Mouse (Mus musculus) embryonic fibroblast, embryonic 13.5 days (primary cell): ENCODE data around the gene P4ha2. TPM values are rescaled to one million over a fixed set of nuclear protein-coding genes. Genes with fewer than 3 reads are reported as not detected.

Experiments used
- H3K27ac ChIP-seq: 2 replicates; pipeline ENCODE4 v1.5.1; 2012; ENCODE audit warnings: low read length, control low read depth, inconsistent platforms; ENCODE audit not compliant: insufficient read depth
- H3K4me1 ChIP-seq: 2 replicates; pipeline ENCODE4 v1.6.1; 2011; ENCODE audit warnings: low read length; ENCODE audit not compliant: control insufficient read depth, insufficient read depth
- H3K4me3 ChIP-seq: 2 replicates; pipeline ENCODE4 v1.5.1; 2011; ENCODE audit warnings: mild to moderate bottlenecking, control low read depth, low read length; ENCODE audit not compliant: insufficient read depth
- CTCF ChIP-seq: IDR thresholded peaks from 2 replicates; pipeline ENCODE4 v1.5.1; 2011; ENCODE audit warnings: mild to moderate bottlenecking, control low read depth, low read length, moderate library complexity, borderline replicate concordance; ENCODE audit not compliant: insufficient read depth
- POLR2A ChIP-seq: IDR thresholded peaks from 2 replicates; pipeline ENCODE4 v1.6.1; 2011; ENCODE audit warnings: low read depth, mild to moderate bottlenecking, control low read depth, low read length, moderate library complexity
- polyA plus RNA-seq: library from polyadenylated mRNA; stranded (reverse); fragments of >200 nt; gene quantifications from 2 replicates; pipeline ENCODE4 v1.2.4, GENCODE M21; 2011; ENCODE audit warnings: low read depth; ENCODE audit not compliant: missing spikeins, insufficient read length

P4ha2 gene
- polyA plus RNA-seq, 1 experiment = 76.7 TPM

DNA sequence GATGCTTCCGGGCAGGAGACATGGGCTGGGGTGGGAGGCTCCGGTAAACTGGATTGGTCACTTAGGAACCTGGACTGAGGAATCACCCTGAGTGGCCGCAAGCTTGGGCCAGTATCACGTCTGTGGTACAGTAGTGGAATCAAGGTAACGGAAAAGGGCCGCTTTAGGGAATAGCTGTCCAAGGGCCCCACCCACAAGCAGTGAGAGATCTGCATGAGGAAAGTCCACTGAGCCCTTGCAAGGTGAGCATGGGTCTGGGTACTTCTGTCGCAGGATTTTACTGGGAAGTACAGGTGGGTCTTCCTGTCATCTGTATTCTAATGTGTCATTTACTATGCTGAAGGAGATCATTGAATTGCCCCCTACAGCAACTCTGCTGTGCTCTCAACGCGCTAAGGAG, 1.8 kb downstream of the P4ha2 start:
- TF ChIP-seq POLR2A = no peak
- no peak for TF ChIP-seq CTCF
- H3K27ac ChIP-seq = no peak overlapping the region
- 0 out of 2 replicates have a peak, but pooled peaks cover 2% of the 10 kb centered on the region for H3K4me1 ChIP-seq
- H3K4me3 ChIP-seq = peak overlapping the region; percentile 60

DNA sequence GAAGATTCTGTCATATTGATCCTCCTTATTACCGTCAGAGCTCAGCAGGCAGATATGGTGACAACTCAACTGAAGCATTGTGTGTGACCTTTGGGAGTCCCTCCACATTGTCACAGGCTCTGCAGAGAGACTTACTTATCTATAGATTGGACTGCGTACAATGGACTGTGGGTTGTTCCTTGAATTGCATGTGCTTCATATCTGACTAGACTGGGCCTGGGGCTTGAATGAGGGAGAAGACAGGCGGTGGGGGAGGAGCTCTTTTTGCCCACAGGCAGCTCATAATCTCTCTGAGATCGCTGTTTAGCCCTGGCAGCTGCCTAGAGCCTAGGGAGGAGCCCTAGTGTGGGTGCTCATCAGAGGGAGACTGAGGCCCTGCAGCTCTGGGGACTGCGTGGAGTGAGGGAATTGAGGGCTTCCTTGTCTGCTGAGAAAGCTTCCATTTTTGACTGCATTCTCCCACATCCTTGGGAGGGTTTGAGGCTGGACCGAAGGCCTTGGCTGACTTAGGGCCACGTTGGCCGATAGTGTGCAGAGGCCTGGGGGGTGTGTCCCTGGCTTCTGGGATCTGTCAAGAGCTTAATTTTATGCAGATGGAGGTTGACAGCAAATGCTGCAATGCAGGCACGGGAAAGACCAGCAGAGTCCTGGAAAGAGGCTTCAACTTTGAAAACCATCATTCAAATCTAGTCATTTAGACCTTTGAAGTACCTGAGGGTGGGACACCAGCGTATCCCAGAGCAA, 3.0 kb downstream of the P4ha2 start:
- H3K4me1 ChIP-seq = 0 out of 2 replicates have a peak, but pooled peaks cover 2% of the 10 kb centered on the region
- no peak for TF ChIP-seq POLR2A
- TF ChIP-seq CTCF = no peak
- no peak overlapping the region for H3K4me3 ChIP-seq
- no peak overlapping the region for H3K27ac ChIP-seq

DNA sequence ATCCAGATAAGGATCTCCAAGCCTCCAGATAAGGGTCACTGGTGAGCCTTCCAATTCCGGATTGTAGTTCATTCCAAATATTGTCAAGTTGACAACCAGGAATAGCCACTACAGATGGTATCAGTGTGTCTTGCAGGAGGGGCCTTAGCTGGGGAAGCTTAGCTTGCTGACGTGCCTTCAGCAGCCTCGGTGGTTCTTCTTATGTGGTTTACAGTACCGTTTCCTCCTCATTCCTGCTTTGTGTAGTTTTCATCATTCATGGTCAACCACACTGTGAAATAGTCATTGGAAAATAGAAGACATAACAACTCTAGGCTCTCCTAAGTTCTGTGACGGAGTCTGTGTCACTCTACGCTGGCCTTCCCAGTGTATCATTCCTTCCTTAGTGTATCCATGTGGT, 5.1 kb downstream of the P4ha2 start:
- no peak for TF ChIP-seq CTCF
- TF ChIP-seq POLR2A = no peak
- H3K27ac ChIP-seq = no peak overlapping the region
- no peak overlapping the region for H3K4me3 ChIP-seq
- H3K4me1 ChIP-seq = 0 out of 2 replicates have a peak, but pooled peaks cover 5% of the 10 kb centered on the region

DNA sequence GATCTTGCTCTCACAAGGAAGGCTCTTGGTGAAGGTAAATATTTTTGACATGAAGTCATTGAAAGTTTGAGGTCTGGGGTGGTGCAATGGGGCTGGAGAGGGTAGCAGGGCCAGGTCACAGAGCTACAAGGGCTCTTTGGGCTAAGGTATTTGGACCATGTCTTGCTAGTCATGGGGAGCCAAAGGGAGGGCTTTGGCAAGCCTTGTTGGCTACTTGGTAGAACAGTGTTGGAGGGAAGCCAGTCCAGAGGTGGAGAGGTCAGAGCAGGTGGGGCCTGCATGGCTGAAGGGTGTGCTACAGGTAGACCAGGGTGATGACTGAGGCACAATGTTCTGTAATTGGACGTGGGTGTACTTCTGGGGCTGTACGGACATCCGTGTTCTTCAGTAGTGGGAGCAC, 6.8 kb downstream of the P4ha2 start:
- Histone ChIP-seq H3K4me1 (0 out of 2 replicates have a peak, but pooled peaks cover 5% of the 10 kb centered on the region), H3K27ac (no peak overlapping the region), H3K4me3 (no peak overlapping the region)
- TF ChIP-seq POLR2A (no peak), CTCF (no peak)

DNA sequence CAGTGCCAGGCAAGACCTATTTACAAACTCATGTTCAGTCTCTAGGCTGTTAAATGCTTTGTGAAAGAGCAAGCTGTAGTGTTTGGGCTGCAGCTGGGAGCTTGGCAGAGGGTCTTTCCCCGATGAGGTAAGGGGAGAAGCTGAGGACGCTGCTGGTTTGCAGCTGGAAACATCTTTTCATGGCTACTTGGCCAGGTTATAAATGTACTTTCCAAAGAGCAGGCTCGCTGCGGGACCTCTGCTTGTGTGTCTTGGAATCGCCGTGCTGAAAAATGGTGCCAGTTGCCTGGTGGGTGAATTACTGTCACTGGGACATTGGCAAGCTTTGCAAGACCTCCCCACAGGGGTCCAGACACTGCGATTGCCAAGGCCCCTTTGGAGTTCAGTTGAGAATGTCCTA, 7.3 kb downstream of the P4ha2 start:
- TF ChIP-seq CTCF = no peak
- no peak for TF ChIP-seq POLR2A
- Histone ChIP-seq H3K4me3 (no peak overlapping the region), H3K27ac (no peak overlapping the region), H3K4me1 (0 out of 2 replicates have a peak, but pooled peaks cover 4% of the 10 kb centered on the region)

DNA sequence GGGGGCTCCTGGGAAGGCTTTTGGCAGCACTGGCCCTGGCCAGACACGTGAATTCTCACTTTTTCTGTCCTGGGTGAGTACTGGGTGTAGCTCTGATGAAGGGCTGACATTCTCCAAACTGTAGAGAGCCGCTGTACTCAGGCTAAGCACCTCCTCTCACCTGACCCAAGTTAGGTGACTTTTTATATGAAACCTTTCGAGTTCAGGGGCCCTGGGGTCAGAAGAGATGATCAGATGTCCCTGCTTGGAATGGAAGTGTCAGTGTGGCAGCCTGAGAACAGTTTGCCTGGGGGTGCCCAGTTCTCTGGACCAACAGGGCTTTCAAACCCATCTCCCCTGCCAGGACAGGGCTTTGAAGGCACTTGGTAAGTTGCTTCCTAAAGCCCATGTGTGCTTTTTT, 8.2 kb downstream of the P4ha2 start:
- TF ChIP-seq POLR2A (no peak), CTCF (no peak)
- H3K4me3 ChIP-seq = no peak overlapping the region
- H3K27ac ChIP-seq = no peak overlapping the region
- H3K4me1 ChIP-seq = peaks cover 6% of the 10 kb centered on the region; the same call in 1 of the 2 replicates

DNA sequence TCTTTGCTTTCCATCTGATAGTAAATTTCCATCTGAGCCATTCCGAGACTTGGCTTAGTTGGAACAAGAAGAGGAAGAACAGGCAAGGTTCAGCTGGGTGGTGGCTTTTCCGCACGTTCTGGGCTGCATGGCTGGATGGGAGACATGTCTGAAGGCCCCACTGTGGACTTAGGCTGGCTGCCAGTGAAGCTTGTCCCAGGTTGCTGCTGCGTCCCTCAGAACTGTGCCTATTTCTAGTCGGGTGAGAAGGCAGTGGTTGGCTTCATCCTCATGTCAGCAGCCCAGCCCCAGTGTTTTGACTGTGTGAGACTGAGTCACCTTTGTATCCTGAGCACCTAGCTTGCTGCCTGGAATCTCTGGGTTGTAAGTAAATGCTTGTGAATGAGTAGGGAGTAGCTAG, 9.0 kb downstream of the P4ha2 start:
- Histone ChIP-seq H3K4me3 (no peak overlapping the region), H3K4me1 (peaks cover 12% of the 10 kb centered on the region), H3K27ac (no peak overlapping the region)
- TF ChIP-seq POLR2A (no peak), CTCF (no peak)

DNA sequence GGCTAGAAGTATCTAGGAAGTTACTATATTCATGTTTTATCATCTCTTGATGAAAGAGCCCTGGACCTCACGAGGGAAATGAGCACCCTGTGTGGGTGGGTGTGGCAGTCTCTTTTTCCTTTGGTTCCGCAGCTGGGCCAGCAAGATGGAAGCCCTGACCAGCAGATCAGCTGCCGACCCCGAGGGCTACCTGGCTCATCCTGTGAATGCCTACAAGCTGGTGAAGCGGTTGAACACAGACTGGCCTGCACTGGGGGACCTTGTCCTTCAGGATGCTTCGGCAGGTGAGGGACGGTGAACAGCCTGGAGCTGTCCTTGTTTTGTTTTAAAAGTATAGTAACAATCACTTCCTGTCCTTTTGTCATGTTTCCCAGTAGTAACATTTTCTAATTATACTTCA, 11.4 kb downstream of the P4ha2 start:
- TF ChIP-seq CTCF = no peak
- Histone ChIP-seq H3K4me3 (no peak overlapping the region), H3K27ac (no peak overlapping the region), H3K4me1 (peaks cover 14% of the 10 kb centered on the region)

DNA sequence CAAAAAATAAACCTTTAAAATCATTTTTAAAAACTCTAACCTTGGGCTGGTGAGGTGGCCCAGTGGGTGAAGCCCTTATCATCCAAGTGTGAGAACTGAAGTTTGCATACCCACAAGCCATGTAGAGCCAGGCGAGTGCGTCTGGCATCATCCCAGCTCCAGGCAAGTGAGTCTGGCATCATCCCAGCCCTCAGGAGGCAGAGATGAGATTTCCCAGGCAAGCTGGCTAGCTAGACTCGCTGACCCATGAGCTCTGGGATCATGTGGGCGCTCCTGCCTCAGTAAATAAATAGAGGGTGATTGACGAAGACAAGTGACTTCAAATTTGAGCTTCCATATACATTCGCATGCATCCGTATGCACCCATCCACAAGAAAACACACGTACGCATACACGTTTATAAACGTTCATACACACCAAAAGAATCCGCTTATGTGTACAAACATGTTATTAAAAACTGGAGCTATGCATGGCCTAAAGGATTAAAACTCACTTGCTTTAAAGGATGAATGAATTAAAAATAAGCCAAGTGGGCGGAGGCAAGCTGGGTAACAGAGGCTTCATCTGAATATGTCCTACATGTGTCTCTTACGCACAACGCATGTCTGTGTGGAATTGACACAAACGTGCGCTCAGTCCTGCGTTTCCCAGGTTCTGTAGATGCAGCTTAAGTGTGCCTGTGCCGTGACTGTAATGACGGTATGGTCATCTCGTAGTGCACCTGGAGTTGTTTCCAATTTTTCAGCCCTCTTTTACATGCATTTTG, 12.3 kb downstream of the P4ha2 start:
- TF ChIP-seq CTCF (no peak), POLR2A (no peak)
- H3K27ac ChIP-seq = peak overlapping the region; percentile 83
- peaks cover 14% of the 10 kb centered on the region for H3K4me1 ChIP-seq
- no peak overlapping the region for H3K4me3 ChIP-seq

DNA sequence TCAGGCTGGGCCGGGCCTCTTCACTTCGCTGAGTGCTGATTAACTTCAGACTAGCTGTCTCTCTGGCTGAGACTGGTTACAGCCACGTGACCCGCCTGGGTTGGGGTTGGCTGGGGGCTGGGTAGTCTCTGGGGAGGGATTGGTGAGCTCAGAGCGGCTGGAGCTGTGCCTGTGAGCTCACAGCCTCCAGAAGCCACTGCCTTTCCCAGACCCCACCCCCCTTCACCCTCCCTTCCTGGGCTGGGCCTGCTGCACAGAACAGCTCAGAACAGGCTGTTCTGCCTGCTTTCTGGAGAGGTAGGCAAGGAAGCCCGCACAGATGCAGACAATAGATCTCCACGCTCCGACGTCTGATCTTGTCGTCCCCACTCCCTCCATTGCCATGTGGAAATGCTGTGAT, 13.0 kb downstream of the P4ha2 start:
- TF ChIP-seq POLR2A = peak; percentile 96
- TF ChIP-seq CTCF = no peak
- Histone ChIP-seq H3K4me3 (no peak overlapping the region), H3K4me1 (peaks cover 14% of the 10 kb centered on the region)

More for the DNA sequence above, 13.0 kb downstream of the P4ha2 start:
- peak overlapping the region; percentile 83 for H3K27ac ChIP-seq
